Mouse (Mus musculus) gastrocnemius, postnatal 4 days (tissue): ENCODE data around the gene Galr3. TPM values are rescaled to one million over a fixed set of nuclear protein-coding genes. Genes with fewer than 3 reads are reported as not detected.

Experiments used
- DNase-seq, 2 experiments: peaks; one replicate each; pipeline ENCODE4 v3.0.0; 2021 to 2022; ENCODE audit warnings: low spot score in 2 of 2, mixed read lengths in 2 of 2
- total RNA-seq, 2 experiments: library from RNA; stranded (reverse); gene quantifications; 2 replicates each; pipeline ENCODE4 v1.2.3; 2021

Gene Galr3
- total RNA-seq, 2 experiments from 2014 or later, result not detected

GRCm38 (mm10) chr15:79051461-79052360, 10.0 kb downstream of the Galr3 start:
- DNase-seq, result peak in 1 of 2 experiments; percentile 14

- no peak for DNase-seq
Observed at GRCm38 (mm10) chr15:79052366-79052765, 10.7 kb downstream of the Galr3 start.

GRCm38 (mm10) chr15:79056601-79057000, 14.9 kb downstream of the Galr3 start:
- no peak for DNase-seq

GRCm38 (mm10) chr15:79057850-79058249, 16.2 kb downstream of the Galr3 start:
- no peak for DNase-seq

- no peak for DNase-seq
Observed at GRCm38 (mm10) chr15:79060887-79061565, 19.3 kb downstream of the Galr3 start.

- DNase-seq, result peak; percentile 88 to 96
Observed at GRCm38 (mm10) chr15:79062376-79063159, 20.9 kb downstream of the Galr3 start, which contains the start of gene Ankrd54. TSS of gene Ankrd54 (minus strand) at chr15:79062893.

- DNase-seq, result no peak
Observed at GRCm38 (mm10) chr15:79063160-79063740, 21.6 kb downstream of the Galr3 start.

GRCm38 (mm10) chr15:79065086-79065770, 23.5 kb downstream of the Galr3 start:
- peak in 1 of 2 experiments; percentile 58 for DNase-seq

- no peak for DNase-seq
Observed at GRCm38 (mm10) chr15:79066276-79066675, 24.6 kb downstream of the Galr3 start.

- no peak for DNase-seq
Observed at GRCm38 (mm10) chr15:79067631-79068030, 25.9 kb downstream of the Galr3 start.

- no peak for DNase-seq
Observed at GRCm38 (mm10) chr15:79068416-79068815, 26.7 kb downstream of the Galr3 start.

- no peak for DNase-seq
Observed at GRCm38 (mm10) chr15:79071117-79072039, 29.7 kb downstream of the Galr3 start.

GRCm38 (mm10) chr15:79073752-79074151, 32.1 kb downstream of the Galr3 start:
- DNase-seq, result no peak

GRCm38 (mm10) chr15:79074446-79074845, 32.8 kb downstream of the Galr3 start:
- no peak for DNase-seq

GRCm38 (mm10) chr15:79074913-79075532, 33.3 kb downstream of the Galr3 start, which contains the start of gene Eif3l:
TSS of gene Eif3l (plus strand) at chr15:79075179.
- peak; percentile 79 to 89 for DNase-seq

- no peak for DNase-seq
Observed at GRCm38 (mm10) chr15:79075658-79076365, 34.1 kb downstream of the Galr3 start.

GRCm38 (mm10) chr15:79079567-79079966, 37.9 kb downstream of the Galr3 start:
- DNase-seq, result no peak

GRCm38 (mm10) chr15:79092284-79092683, 50.6 kb downstream of the Galr3 start:
- no peak for DNase-seq
